Mouse (Mus musculus) brain, embryonic 14.5 days (tissue): ENCODE results near the gene Luc7l2. TPM values are rescaled to one million over a fixed set of nuclear protein-coding genes. Genes with fewer than 3 reads are reported as not detected.

ENCODE experiments used
- DNase-seq: peaks from one replicate; pipeline ENCODE4 v3.0.0-alpha.2; 2011; ENCODE audit warnings: low read depth
- CTCF ChIP-seq: fragments of 200-500 bp; IDR thresholded peaks from 2 replicates; pipeline ENCODE4 v1.5.1; 2012; ENCODE audit warnings: inconsistent platforms, mild to moderate bottlenecking, moderate library complexity, borderline replicate concordance; ENCODE audit not compliant: insufficient read depth, insufficient read length; ENCODE audit errors: extremely low read depth
- POLR2A ChIP-seq: fragments of 200-500 bp; IDR thresholded peaks from 2 replicates; pipeline ENCODE4 v1.6.1; 2012; ENCODE audit warnings: mild to moderate bottlenecking, inconsistent platforms, borderline replicate concordance; ENCODE audit not compliant: poor library complexity, insufficient read depth, insufficient read length, severe bottlenecking; ENCODE audit errors: extremely low read depth
- polyA plus RNA-seq: library from polyadenylated mRNA; depleted of rRNA; stranded (reverse); fragments of >200 nt; gene quantifications from 2 replicates; pipeline ENCODE4 v1.2.3, GENCODE M21; 2012; rRNA removed

The Luc7l2 gene
- polyA plus RNA-seq, 1 experiment, result 149 TPM

DNA sequence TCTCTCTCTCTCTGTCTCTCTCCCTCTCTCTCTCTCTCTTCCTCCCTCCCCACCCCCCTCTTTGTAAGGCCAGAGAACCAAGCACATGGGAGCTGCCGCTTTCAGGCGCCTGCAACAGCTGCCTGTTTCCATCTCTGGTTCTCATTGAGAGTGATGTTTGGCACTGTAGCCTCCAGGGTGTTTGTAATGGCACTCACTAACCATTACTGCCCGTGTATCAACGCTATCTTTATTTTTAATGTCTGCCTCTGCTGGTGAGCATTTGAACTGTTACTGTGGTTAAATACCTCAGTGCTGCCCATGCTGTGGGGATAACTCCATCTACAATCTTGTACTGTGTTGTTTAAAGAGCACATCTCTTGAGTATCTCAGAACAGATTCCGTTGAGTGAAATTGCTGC, 90.5 kb downstream of the Luc7l2 start:
- TF ChIP-seq POLR2A (no peak), CTCF (no peak)
- DNase-seq, result peak; percentile 14

DNA sequence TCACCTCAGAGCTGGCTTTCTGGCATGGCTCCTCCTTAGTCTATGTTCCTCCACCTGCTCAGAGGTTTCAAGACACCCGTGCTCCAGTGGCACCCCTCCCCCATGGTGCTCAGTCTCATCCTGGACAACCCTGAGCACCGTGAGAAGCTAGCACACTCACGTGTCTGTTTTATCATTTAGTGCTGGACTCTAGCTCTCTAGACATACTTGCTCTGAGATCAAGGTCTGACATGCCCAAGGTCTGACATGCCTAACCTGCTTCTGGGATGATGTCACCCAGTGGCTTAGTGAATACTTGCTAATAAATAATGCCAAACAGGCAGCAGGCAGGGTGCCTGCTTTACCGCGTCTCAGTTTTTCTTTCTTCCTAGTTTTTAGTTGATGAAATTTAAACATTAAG, 91.5 kb downstream of the Luc7l2 start:
- TF ChIP-seq CTCF (no peak), POLR2A (no peak)
- DNase-seq, result no peak

DNA sequence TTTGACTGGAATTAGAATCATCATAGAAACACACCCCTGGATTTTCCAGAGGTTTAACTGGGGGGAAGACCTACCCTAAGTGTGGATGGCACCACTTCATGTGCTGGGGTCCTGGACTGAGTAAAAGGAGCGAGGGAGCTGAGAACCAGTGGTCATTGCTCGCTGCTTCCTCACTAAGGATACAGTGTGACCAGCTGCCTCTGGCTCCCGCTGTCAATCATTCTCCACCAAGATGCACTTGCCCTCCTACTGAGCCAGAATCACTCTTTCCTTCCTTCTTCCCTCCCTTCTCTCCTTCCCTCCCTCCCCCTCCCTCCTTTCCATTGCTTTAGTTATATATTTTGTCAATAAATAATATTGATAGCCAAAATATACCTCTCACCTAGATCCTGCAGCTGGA, 91.9 kb downstream of the Luc7l2 start:
- DNase-seq, result no peak
- no peak for TF ChIP-seq POLR2A

DNA sequence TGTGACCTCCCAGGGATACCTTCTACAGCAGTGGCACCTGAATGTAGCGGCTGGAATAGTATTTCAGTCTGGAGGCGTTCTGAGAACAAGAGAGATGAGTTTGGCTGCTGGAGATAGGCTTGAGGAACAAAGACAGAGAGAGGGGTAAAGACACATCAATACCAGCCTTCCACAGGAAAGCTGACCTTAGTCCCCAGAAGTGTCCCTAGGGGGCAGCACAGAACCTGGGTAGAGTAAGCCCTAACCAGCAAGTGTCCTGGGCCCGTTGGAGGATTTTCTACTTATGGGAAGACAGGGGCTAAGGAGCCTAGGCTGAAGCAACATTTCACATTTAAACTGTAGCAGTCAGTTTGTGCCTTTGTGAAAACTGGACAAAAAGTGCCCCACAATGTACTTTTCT, 98.4 kb downstream of the Luc7l2 start:
- DNase-seq, result no peak
- TF ChIP-seq CTCF, result no peak
- no peak for TF ChIP-seq POLR2A

DNA sequence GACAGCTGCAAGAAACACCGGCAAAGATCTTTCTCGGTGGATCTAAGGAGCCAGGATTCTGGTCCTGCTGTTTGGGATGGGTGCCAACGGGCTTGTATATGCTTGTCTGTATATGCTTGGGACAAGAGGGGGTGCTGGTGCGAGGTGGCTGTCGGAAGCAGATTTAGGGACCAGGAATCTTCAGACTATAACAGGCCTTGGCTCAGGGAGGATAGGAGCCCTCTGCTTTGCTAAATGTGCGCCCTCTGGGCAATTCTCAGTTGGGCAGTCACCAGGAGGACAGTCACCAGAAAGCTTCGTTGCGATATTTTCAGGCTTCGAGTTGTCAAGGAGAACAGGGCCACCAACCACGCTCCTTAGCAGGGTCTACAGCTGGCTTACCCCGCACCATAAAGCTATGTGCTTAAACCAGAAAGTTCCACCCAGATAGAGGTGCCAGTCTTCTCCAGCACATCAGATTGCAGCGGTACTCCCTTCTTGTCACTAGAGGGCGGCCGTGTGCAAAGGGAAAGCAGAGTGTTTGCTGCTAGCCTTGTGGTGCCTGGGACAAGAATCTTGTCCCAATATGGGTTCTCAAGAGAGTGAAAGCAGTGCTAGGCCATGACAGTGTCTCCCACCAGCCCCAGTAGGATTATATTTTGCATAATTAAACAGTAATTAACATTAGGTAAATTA, 99.3 kb downstream of the Luc7l2 start:
- peak; percentile 96 for TF ChIP-seq CTCF
- no peak for TF ChIP-seq POLR2A
- DNase-seq, result peak; percentile 85

Other genes starting within 250 kb of the Luc7l2 start
- gene Zc3hav1, start 196.7 kb upstream of the Luc7l2 start, polyA plus RNA-seq, result 0.90 and 1.5 TPM in 2 replicates
- 8.7 and 9.0 TPM in 2 replicates for gene Ttc26, start 169.9 kb upstream of the Luc7l2 start, polyA plus RNA-seq
- gene Ubn2, start 117.4 kb upstream of the Luc7l2 start, polyA plus RNA-seq, result 29.4 and 37.1 TPM in 2 replicates
- gene Fmc1, start 17.8 kb upstream of the Luc7l2 start, polyA plus RNA-seq, result 135 and 188 TPM in 2 replicates
- 0.18 and 0.36 TPM in 2 replicates for gene Klrg2, start 85.9 kb downstream of the Luc7l2 start, polyA plus RNA-seq
- gene Clec2l, start 111.7 kb downstream of the Luc7l2 start, polyA plus RNA-seq, result 40.3 and 41.3 TPM in 2 replicates